Mouse (Mus musculus): Measurements from ENCODE around the gene Fam129a. TPM values are rescaled to one million over a fixed set of nuclear protein-coding genes. Genes with fewer than 3 reads are reported as not detected.

Fam129a gene
- total and polyA plus RNA-seq, 3 experiments, result 27.8 to 48.3 (median 37.0) TPM

DNA sequence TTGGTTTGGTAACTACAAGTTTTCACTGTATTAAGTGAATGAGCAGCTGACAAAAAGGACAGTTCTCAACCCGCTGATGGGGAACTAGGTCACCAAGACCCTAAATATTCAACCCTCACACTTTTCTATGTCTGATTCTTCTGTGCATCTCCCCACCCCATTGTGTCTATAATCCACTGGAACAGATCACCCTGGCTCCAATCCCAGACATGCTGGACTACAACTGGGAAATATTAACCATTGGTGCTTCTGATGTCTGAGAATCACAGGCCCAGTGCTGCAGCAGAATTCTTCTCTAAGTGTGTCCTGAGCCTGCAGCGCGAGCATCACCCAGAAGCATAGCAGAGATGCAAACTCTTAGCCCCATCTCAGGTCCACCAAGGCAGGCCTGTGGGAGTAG, 110.0 kb downstream of the Fam129a start:
- in situ Hi-C loops (cut with MboI; ENCODE audit: low pct_ligation_motif_present, low pct_unique_long_range_greater_than_20kb, low sequenced_read_pairs) (no loop called here), dilution Hi-C loops (cut with MboI; ENCODE audit: extremely low pct_ligation_motif_present, extremely low pct_unique_long_range_greater_than_20kb, low sequenced_read_pairs) (no loop called here)
- no peak for DNase-seq (ENCODE audit: extremely low read depth)
- H3K79me2 ChIP-seq (replicated peaks; ENCODE audit: control insufficient read depth, extremely low read depth, insufficient read depth, poor library complexity, severe bottlenecking), result no peaks in the 10 kb centered on the region
- no peaks in the 10 kb centered on the region for H3K27me3 ChIP-seq (replicated peaks)
- H3K4me3 ChIP-seq (replicated peaks in 1 of 3; ENCODE audit: low read depth in 2 of 3, low read length in 2 of 3, poor library complexity in 1 of 3), result no peak overlapping the region
- H3K9ac ChIP-seq (ENCODE audit: insufficient read depth, low read depth), result no peak overlapping the region
- TF ChIP-seq PAX5 (IDR thresholded peaks at IDR 0.05; ENCODE audit: low read length), result no peak
- TF ChIP-seq BHLHE40 (IDR thresholded peaks at IDR 0.05; ENCODE audit: low read depth, low read length), result no peak
- TF ChIP-seq ELF1 (IDR thresholded peaks at IDR 0.05; ENCODE audit: low read depth, low read length), result no peak
- TF ChIP-seq JUND (conservative IDR thresholded peaks at IDR 0.05; ENCODE audit: low read depth, low read length), result no peak
- TF ChIP-seq CTCF (conservative IDR thresholded peaks at IDR 0.05 in 1 of 2, IDR thresholded peaks at IDR 0.05 in 1 of 2; ENCODE audit: low read depth in 2 of 2, low read length in 2 of 2), result no peak
- no peak for TF ChIP-seq USF2 (conservative IDR thresholded peaks at IDR 0.05; ENCODE audit: low read depth, low read length)
- TF ChIP-seq NRF1 (IDR thresholded peaks at IDR 0.05; ENCODE audit: low read depth, low read length), result no peak
- TF ChIP-seq SIN3A (IDR thresholded peaks at IDR 0.05; ENCODE audit: low read length), result no peak
- TF ChIP-seq ETS1 (conservative IDR thresholded peaks at IDR 0.05; ENCODE audit: low read depth, low read length), result no peak
- TF ChIP-seq RCOR1 (conservative IDR thresholded peaks at IDR 0.05; ENCODE audit: low read depth, low read length), result no peak
- TF ChIP-seq RAD21 (IDR thresholded peaks at IDR 0.05; ENCODE audit: low read depth, low read length), result no peak
- H3K27ac ChIP-seq (ENCODE audit: insufficient read depth, low read depth), result no peak overlapping the region
- H3K4me1 ChIP-seq (ENCODE audit: control insufficient read depth in 1 of 2, insufficient read depth in 2 of 2), result peaks cover 0 to 8% of the 10 kb centered on the region in 2 experiments; a peak in 2 of 4 replicates
- peaks cover 4 to 19% of the 10 kb centered on the region in 2 experiments for H3K36me3 ChIP-seq (replicated peaks in 1 of 2; ENCODE audit: control insufficient read depth in 1 of 2, insufficient read depth in 1 of 2, low read length in 1 of 2)
- H3K4me2 ChIP-seq (ENCODE audit: insufficient read depth, low read depth, poor library complexity, severe bottlenecking), result no peak overlapping the region
- no peaks in the 10 kb centered on the region for H3K9me3 ChIP-seq (replicated peaks; ENCODE audit: low read length)

DNA sequence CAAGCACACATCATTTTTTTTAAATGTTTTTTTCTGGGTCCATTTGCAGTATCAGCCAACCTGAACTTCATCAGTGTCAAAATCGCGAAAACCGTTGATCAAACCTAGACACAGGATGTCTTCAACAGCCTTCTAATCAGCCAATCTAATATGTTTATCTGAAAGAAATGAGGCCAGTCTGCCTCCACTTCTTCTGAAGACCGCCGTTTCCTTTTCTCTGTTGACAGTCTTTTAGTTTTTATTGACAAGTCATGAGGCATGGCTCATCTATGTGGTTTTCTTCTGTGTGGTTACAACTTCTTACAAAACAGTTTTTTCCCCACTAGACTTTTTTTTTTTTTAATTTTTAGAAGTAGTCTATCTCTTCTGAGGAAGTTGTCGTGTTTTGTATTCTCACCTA, 111.9 kb downstream of the Fam129a start:
- no peak overlapping the region for H3K4me3 ChIP-seq (replicated peaks in 1 of 3; ENCODE audit: low read depth in 2 of 3, low read length in 2 of 3, poor library complexity in 1 of 3)
- no peak overlapping the region for H3K4me2 ChIP-seq (ENCODE audit: insufficient read depth, low read depth, poor library complexity, severe bottlenecking)
- TF ChIP-seq MAFK (IDR thresholded peaks at IDR 0.05; ENCODE audit: insufficient replicate concordance, low read length) (no peak), MXI1 (IDR thresholded peaks at IDR 0.05; ENCODE audit: low read depth, low read length) (no peak), ZC3H11A (IDR thresholded peaks at IDR 0.05; ENCODE audit: low read depth, low read length) (no peak), SMC3 (IDR thresholded peaks at IDR 0.05; ENCODE audit: low read depth, low read length) (no peak), MAZ (IDR thresholded peaks at IDR 0.05; ENCODE audit: low read depth, low read length) (no peak)
- H3K9ac ChIP-seq (ENCODE audit: insufficient read depth, low read depth), result no peak overlapping the region
- H3K27me3 ChIP-seq (replicated peaks), result no peaks in the 10 kb centered on the region
- no peak for DNase-seq (ENCODE audit: extremely low read depth)
- in situ Hi-C loops (cut with MboI; ENCODE audit: low pct_ligation_motif_present, low pct_unique_long_range_greater_than_20kb, low sequenced_read_pairs) (no loop called here), dilution Hi-C loops (cut with MboI; ENCODE audit: extremely low pct_ligation_motif_present, extremely low pct_unique_long_range_greater_than_20kb, low sequenced_read_pairs) (no loop called here)
- no peak overlapping the region for H3K27ac ChIP-seq (ENCODE audit: insufficient read depth, low read depth)
- H3K79me2 ChIP-seq (replicated peaks; ENCODE audit: control insufficient read depth, extremely low read depth, insufficient read depth, poor library complexity, severe bottlenecking), result no peaks in the 10 kb centered on the region
- H3K36me3 ChIP-seq (replicated peaks in 1 of 2; ENCODE audit: control insufficient read depth in 1 of 2, insufficient read depth in 1 of 2, low read length in 1 of 2), result peaks cover 4 to 16% of the 10 kb centered on the region in 2 experiments
- no peaks in the 10 kb centered on the region for H3K9me3 ChIP-seq (replicated peaks; ENCODE audit: low read length)
- peaks cover 0 to 27% of the 10 kb centered on the region in 2 experiments; a peak in 2 of 4 replicates for H3K4me1 ChIP-seq (ENCODE audit: control insufficient read depth in 1 of 2, insufficient read depth in 2 of 2)

Measured in CH12.LX (cell line).